Mouse (Mus musculus): ENCODE results near the gene Jund. TPM values are rescaled to one million over a fixed set of nuclear protein-coding genes. Genes with fewer than 3 reads are reported as not detected.

The Jund gene
- total RNA-seq, 2 experiments from 2014 or later = 149 to 185 TPM

Other genes starting within 250 kb of the Jund start
- 10 to 100 TPM; 14.0 to 15.1 TPM for gene Klhl26, start 222.0 kb upstream of the Jund start, total RNA-seq (2021)
- 1 to 10 TPM; 2.9 to 4.5 TPM for gene Tmem59l, start 211.6 kb upstream of the Jund start, total RNA-seq (2021)
- gene Crlf1, start 205.8 kb upstream of the Jund start, total RNA-seq (2021) = under 1 TPM; 0.21 to 0.42 TPM
- 100 to 1,000 TPM; 121 to 130 TPM for gene Rex1bd, start 192.2 kb upstream of the Jund start, total RNA-seq (2021)
- 1,000 to 10,000 TPM; 1,751 to 1,916 TPM for gene Uba52, start 188.1 kb upstream of the Jund start, total RNA-seq (2021)
- 100 to 1,000 TPM; 226 to 250 TPM for gene Fkbp8, start 171.2 kb upstream of the Jund start, total RNA-seq (2021)
- gene Kxd1, start 171.0 kb upstream of the Jund start, total RNA-seq (2021) = 10 to 100 TPM; 84.0 to 97.4 TPM
- 10 to 100 TPM; 22.2 to 26.3 TPM for gene Ell, start 159.5 kb upstream of the Jund start, total RNA-seq (2021)
- gene Isyna1, start 104.6 kb upstream of the Jund start, total RNA-seq (2021) = 10 to 100 TPM; 59.4 to 59.8 TPM
- 10 to 100 TPM; 92.0 to 96.9 TPM for gene Ssbp4, start 90.1 kb upstream of the Jund start, total RNA-seq (2021)
- gene Lrrc25, start 82.8 kb upstream of the Jund start, total RNA-seq (2021) = 1 to 10 TPM; 3.3 to 3.6 TPM
- gene Gdf15, start 66.5 kb upstream of the Jund start, total RNA-seq (2021) = 1 to 10 TPM in 1 of 2 experiments, under 1 TPM in 1; 0.79 to 1.7 TPM
- 10 to 100 TPM; 65.7 to 80.6 TPM for gene Pgpep1, start 38.6 kb upstream of the Jund start, total RNA-seq (2021)
- 10 to 100 TPM; 91.5 to 94.7 TPM for gene Lsm4, start 25.7 kb upstream of the Jund start, total RNA-seq (2021)
- under 1 TPM; 0.15 to 0.30 TPM for gene Iqcn, start 4.5 kb downstream of the Jund start, total RNA-seq (2021)
- gene Gm3336, start 19.6 kb downstream of the Jund start, total RNA-seq (2021) = not detected
- gene Pde4c, start 24.8 kb downstream of the Jund start, total RNA-seq (2021) = 1 to 10 TPM; 2.4 to 2.8 TPM
- gene Rab3a, start 55.7 kb downstream of the Jund start, total RNA-seq (2021) = 10 to 100 TPM; 53.3 to 53.9 TPM
- 100 to 1,000 TPM in 1 of 2 experiments, 10 to 100 TPM in 1; 92.9 to 106 TPM for gene Mpv17l2, start 62.0 kb downstream of the Jund start, total RNA-seq (2021)
- gene Pik3r2, start 77.8 kb downstream of the Jund start, total RNA-seq (2021) = 10 to 100 TPM; 37.7 to 46.4 TPM
- 10 to 100 TPM; 17.7 to 22.8 TPM for gene Mast3, start 106.1 kb downstream of the Jund start, total RNA-seq (2021)
- under 1 TPM; 0.67 to 0.87 TPM for gene Il12rb1, start 109.5 kb downstream of the Jund start, total RNA-seq (2021)
- gene Arrdc2, start 140.8 kb downstream of the Jund start, total RNA-seq (2021) = 10 to 100 TPM; 11.2 to 13.8 TPM
- gene Kcnn1, start 164.3 kb downstream of the Jund start, total RNA-seq (2021) = 1 to 10 TPM; 3.0 to 3.1 TPM
- 10 to 100 TPM; 42.0 to 42.6 TPM for gene Ccdc124, start 175.0 kb downstream of the Jund start, total RNA-seq (2021)
- under 1 TPM; 0.27 to 0.42 TPM for gene Slc5a5, start 193.8 kb downstream of the Jund start, total RNA-seq (2021)
- gene Rpl18a, start 198.5 kb downstream of the Jund start, total RNA-seq (2021) = 1,000 to 10,000 TPM; 1,717 to 1,755 TPM
- 10 to 100 TPM; 26.7 to 30.2 TPM for gene Map1s, start 207.0 kb downstream of the Jund start, total RNA-seq (2021)

Measured in adrenal gland, postnatal 10 days (tissue).